Mouse (Mus musculus) liver, embryonic 11.5 days (tissue): Measurements from ENCODE around the gene Reg4. TPM values are rescaled to one million over a fixed set of nuclear protein-coding genes. Genes with fewer than 3 reads are reported as not detected.

ENCODE experiments used
- ATAC-seq: fragments of 200-750 bp; cut with Nextera tagmentation; replicated peaks from 2 replicates; pipeline ENCODE4 v1.8.0; 2017; ENCODE audit warnings: moderate number of reproducible peaks, mild to moderate bottlenecking, moderate TSS enrichment, moderate library complexity; ENCODE audit not compliant: low FRiP score
- DNase-seq: peaks from one replicate; pipeline ENCODE4 v3.0.0-alpha.2; 2017; ENCODE audit warnings: low spot score
- H3K27ac ChIP-seq: fragments of 300-500 bp; sonication (generic); 2 replicates; pipeline ENCODE4 v1.5.1; 2014; ENCODE audit warnings: mild to moderate bottlenecking, low read depth, low read length, control low read depth
- H3K27me3 ChIP-seq: fragments of 300-500 bp; sonication (generic); replicated peaks from 2 replicates; pipeline ENCODE4 v1.6.1; 2014; ENCODE audit warnings: low read length, mixed read lengths; ENCODE audit not compliant: control insufficient read depth, insufficient read depth
- H3K36me3 ChIP-seq: fragments of 300-500 bp; sonication (generic); 2 replicates; pipeline ENCODE4 v1.6.1; 2014; ENCODE audit warnings: mild to moderate bottlenecking, low read length, moderate library complexity, mixed read lengths; ENCODE audit not compliant: control insufficient read depth, insufficient read depth
- H3K4me1 ChIP-seq: fragments of 300-500 bp; sonication (generic); replicated peaks from 2 replicates; pipeline ENCODE4 v1.6.1; 2014; ENCODE audit warnings: low read length, mixed read lengths; ENCODE audit not compliant: control insufficient read depth, insufficient read depth
- H3K4me2 ChIP-seq: fragments of 300-500 bp; sonication (generic); 2 replicates; pipeline ENCODE4 v1.6.1; 2014; ENCODE audit warnings: mild to moderate bottlenecking, control low read depth, moderate library complexity
- H3K4me3 ChIP-seq: fragments of 300-500 bp; sonication (generic); 2 replicates; pipeline ENCODE4 v1.5.1; 2014; ENCODE audit warnings: low read depth, low read length, control low read depth
- H3K9ac ChIP-seq: fragments of 300-500 bp; sonication (generic); 2 replicates; pipeline ENCODE4 v1.6.1; 2014; ENCODE audit warnings: low read depth, low read length, control low read depth
- H3K9me3 ChIP-seq: fragments of 300-500 bp; sonication (generic); 2 replicates; pipeline ENCODE4 v1.6.1; 2016; ENCODE audit warnings: low read length, inconsistent platforms, mixed read lengths; ENCODE audit not compliant: control insufficient read depth
- WGBS: fragments of 180-500 bp; shearing (Covaris S2); extraction: QIAGEN DNeasy Blood & Tissue Kit; methylation state at CpG from one replicate; pipeline ENCODE4 v1.1.7; 2014; 5-methylcytosine and 5-hydroxymethylcytosine counted together
- polyA plus RNA-seq: library from polyadenylated mRNA; unstranded; fragments of >200 nt; fragmentation: Nextera tagmentation; extraction: Ambion mirVana; gene quantifications from 2 replicates; pipeline ENCODE4 v1.2.1, GENCODE M21; 2014

Reg4 gene
- polyA plus RNA-seq, 1 experiment from 2014 or later, result 0.16 TPM

DNA sequence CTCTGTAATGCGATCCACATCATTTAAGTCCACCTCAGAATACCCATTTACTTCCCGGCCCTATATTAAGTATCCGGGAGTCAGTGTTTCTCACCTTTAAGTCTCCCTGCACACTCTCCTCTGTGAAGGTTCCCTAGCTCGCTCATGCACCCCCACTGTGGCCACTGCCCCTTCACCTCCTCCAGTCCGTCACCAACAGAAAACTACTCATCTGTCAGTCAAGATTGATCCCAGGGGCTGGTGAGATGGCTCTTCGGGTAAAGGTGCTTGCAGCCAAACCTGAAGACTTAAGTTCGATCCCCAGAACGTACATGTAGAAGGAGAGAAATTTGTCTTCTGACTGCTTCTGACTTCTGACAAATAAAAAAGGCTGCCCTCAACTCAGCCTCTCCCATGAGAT lies 60.5 kb downstream of the Reg4 start:
- no peak overlapping the region for H3K27ac ChIP-seq
- H3K4me3 ChIP-seq, result no peak overlapping the region
- no peak overlapping the region for H3K4me2 ChIP-seq

DNA sequence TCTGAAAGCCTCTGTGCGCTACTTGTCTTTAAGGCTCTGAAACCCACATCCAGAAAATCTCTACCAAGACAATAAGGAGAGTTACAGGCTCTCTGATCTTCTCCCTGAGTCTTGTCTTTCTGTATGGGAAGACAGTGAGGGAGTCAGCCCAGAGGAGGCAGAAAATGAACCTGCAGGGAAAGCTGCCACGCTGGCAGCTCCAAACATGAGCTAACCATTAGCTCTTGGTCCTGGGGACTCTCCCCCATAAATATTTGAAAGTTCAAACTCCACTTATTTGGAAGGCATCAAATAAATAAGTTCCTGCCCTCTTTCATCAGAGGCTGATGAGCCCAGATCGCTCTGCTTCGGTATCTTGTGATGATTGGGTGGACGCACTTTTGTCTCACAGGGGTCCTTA lies 61.2 kb downstream of the Reg4 start:
- Histone ChIP-seq H3K4me3 (no peak overlapping the region), H3K4me1 (peaks cover 12% of the 10 kb centered on the region), H3K27me3 (no peaks in the 10 kb centered on the region), H3K36me3 (no peaks in the 10 kb centered on the region), H3K9me3 (no peaks in the 10 kb centered on the region), H3K4me2 (no peak overlapping the region), H3K27ac (no peak overlapping the region), H3K9ac (no peak overlapping the region)
- DNase-seq (no peak), ATAC-seq (no peak)
- WGBS, result 85% methylated on average over 5 of the region's 5 CpGs

More for the DNA sequence above, 60.5 kb downstream of the Reg4 start:
- no peaks in the 10 kb centered on the region for H3K27me3 ChIP-seq
- ATAC-seq (no peak), DNase-seq (no peak)
- H3K36me3 ChIP-seq, result no peaks in the 10 kb centered on the region
- H3K9me3 ChIP-seq, result no peaks in the 10 kb centered on the region
- H3K9ac ChIP-seq, result no peak overlapping the region
- 91% methylated on average over 8 of the region's 8 CpGs for WGBS
- H3K4me1 ChIP-seq, result peaks cover 12% of the 10 kb centered on the region

Other genes with a start within 250 kb of the Reg4 start
- gene Notch2, start 208.6 kb upstream of the Reg4 start, polyA plus RNA-seq, result 17.2 and 18.4 TPM in 2 replicates
- gene Adam30, start 61.5 kb upstream of the Reg4 start, polyA plus RNA-seq, result not detected in 2 replicates
- 29.9 and 32.9 TPM in 2 replicates for gene Hmgcs2, start 58.3 kb downstream of the Reg4 start, polyA plus RNA-seq
- gene Phgdh, start 117.8 kb downstream of the Reg4 start, polyA plus RNA-seq, result 554 and 596 TPM in 2 replicates
- gene Zfp697, start 160.3 kb downstream of the Reg4 start, polyA plus RNA-seq, result 4.8 and 5.7 TPM in 2 replicates
- not detected in 2 replicates for gene Gm4450, start 235.0 kb downstream of the Reg4 start, polyA plus RNA-seq